Mouse (Mus musculus) frontal cortex, postnatal 25 days (tissue): ENCODE measurements around the gene Ccdc86.

ENCODE experiments used
- DNase-seq, 2 experiments: peaks; one replicate each; pipeline ENCODE4 v3.0.0; 2022; ENCODE audit warnings: low spot score in 2 of 2

The Ccdc86 gene

DNA sequence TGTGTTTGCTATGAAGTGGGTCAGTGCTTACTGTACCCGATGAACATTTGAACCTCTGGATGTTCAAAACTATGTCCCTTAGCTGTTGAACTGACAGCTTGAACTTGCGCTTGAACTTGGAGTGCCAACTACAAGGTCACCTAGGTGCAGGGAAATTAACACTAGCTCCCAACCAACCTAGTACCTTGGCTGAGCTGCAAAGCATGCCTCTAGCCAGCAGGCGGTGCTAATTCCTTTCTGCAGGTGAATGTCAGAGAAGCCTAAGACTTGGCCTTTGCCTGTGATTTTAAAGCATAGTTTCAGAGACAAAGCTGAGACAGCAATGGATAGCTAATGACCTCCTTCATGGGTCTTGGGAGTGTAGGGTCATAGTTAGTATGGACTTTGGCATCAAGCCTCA, 41.2 kb downstream of the Ccdc86 start:
- DNase-seq: peak; percentile 42 to 46

DNA sequence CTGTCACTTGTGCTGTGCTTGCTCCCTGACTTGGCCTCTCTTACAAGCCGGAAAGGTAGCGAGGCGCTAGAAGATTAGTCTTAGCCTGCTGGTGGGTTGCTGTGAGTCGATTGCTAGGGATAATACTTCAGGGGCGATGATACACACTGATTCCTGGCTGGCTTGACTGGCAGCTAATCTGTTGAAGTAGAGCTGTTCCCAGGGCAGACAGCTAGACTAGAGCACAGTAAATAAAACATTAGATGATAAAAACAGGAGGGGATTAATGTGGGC, 43.4 kb downstream of the Ccdc86 start:
- DNase-seq: no peak

DNA sequence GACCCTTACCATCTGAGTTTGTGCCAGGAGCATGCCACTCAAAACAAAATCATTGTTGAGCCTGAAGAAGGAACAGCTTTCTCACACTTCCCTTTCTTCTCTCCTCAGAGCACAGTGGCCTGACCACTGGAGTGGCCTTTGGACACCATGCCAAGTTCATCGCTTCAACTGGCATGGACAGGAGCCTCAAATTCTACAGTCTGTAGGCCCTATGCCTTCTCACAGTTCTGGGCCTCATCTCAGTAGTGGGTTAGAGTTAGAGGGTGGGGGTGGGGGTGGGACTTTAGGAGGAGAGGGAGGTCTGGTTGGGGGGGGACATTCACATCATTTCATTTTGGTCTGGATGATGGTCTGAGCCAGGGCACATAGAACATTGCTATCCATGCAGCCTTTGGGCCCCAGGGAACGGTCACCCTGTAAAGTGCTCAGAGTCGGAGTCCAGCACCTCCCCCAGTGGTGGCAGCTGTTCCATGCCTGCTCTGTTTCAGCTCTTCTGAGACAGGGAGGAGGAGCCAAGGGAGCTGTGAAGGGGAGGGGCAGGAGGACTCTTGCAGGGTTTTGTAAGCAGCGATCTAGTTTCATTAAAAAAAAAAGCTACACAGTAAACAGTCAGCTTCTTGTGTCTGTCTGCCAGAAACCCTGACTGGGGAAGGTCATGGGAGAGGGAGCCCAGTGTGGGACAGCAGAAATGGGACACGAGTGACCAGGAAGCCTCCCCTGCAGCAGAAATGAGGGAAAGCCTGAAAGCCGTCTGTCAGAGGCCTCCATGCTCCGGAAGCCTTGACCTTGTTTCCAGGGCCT, 43.9 kb downstream of the Ccdc86 start:
- peak in 1 of 2 experiments; percentile 38 for DNase-seq

DNA sequence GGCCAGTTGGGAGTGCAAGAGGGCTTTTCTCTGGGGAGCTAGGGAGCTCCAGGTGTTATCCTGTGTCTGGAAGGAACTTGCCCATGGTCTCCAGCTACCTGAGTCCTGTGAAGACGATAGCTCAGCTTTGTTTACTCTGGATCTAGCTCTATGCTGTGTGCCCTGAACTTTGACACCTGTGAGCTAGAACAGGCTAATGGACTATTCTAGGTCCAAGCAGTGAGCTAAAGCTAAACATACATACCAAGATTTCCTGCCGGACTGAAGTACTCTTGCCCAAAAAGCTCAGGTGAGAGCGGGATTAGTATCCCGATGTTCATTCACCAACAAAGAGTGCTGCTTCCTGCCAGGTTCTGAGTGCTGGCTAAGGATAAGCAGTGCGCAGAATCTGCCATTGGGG, 44.6 kb downstream of the Ccdc86 start:
- DNase-seq: no peak

DNA sequence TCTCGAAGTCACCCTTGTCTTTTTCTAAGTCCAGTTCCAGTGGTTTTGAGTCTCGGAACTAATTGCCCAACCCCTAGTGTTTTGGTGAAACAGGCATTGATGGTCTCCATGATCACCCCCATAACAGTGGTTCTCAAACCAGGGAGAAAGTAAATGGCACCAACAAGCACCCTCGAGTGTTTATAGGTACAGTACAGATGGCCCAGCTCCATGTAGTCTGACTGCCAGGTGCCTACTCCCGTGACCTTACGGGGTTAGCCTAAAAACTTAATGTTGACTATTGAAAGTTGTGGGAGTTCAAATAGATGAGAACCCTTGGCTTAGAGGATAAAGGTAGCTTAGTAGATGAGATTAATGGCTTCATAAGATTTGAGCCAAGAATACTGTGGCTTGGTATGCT, 48.0 kb downstream of the Ccdc86 start:
- no peak for DNase-seq

DNA sequence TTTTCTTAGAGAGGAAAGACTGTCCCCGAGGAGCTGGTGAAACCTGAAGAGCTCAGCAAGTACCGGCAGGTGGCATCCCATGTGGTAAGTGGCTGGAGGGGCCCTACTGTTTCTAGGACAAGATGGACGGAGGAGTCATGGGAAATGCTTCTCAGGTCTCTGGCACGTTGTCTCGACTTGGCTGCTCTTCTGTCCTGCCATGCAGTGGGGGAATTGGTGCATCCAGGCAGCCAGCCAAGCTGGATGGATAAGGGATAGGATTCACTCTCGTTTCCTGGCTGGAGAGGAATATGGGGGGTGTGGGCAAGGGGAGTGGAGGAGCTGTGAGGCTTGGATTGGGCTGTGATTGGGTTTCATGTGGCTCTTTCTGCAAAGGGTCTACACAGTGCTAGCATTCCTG, 48.8 kb downstream of the Ccdc86 start:
- DNase-seq: no peak

DNA sequence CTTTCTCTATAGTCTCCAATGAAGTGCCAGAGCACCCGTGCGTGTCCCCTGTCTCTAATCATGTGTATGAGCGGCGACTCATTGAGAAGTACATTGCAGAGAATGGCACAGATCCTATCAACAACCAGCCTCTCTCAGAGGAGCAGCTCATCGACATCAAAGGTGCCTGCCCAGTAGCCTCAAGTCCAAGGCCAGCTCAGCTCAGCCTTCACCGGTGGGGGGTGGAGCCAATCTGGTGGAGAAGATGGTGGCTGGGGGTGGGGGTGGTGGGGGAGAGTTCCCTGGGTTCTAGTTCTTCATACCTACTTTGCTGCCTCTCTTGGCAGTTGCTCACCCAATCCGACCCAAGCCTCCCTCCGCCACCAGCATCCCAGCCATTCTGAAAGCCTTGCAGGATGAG, 51.6 kb downstream of the Ccdc86 start:
- DNase-seq: no peak

DNA sequence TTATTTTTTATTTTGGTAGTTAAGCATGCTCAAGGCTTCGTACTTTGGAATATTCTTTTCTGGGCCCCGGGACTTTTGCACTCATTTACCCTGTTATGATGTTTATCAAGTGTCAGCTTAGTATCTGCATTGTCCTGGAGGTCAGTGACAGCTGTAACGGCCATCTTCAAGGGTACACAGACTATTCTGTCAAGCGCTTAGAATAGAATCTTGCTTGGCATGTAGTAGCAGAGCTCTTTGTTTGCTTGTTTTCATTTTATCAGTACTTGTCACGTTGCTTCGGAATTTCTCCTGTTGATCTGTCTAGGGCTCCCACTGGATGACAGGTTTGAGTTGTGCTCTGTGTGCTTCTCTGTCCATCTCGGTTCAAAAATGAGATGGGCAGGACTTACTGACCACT, 52.2 kb downstream of the Ccdc86 start:
- no peak for DNase-seq

DNA sequence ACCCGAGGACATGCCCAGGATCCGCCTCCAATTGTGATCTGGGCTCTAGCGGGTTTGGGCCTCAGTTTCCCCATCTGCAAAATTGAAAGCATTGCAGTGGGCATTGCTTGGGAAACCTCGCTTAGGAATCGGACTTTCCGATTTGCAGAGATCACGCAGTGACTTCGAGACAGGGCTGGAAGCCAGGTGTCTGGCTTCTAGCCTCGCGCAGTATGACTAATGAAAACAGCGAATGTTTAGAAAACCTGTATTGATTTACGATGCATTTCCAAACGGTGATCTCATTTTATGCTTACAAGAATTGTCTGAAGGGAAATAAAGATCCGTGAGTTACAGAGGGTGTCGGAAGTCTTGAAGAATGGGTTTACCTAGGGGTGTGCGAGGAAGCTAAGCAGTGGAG, 53.4 kb downstream of the Ccdc86 start:
- DNase-seq: no peak

DNA sequence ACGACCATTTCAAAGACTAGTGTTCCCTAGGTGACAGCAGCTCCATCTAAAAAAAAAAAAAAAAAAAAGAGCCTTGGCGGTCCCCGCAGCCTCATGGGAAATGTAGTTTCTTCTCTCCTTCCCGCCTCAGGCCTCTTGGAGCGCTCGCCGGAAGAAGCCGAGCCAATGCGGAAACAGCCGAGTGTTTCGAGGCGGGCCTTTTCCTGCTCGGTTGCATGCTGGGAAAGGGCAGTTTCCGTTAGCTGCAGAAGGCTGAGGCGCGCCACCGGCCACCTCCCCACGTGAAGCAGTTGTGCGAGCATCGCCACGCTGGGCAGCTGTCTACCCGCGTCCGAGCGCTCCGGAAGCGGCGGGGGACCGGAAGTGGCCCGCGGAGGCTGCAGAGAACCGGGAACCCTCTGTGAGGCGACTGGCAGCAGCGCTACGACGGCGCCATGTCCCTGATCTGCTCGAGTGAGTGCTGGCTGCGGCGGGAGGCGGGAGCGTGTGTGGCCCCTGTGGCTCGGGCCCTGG, 54.0 kb downstream of the Ccdc86 start, which contains the start of gene Prpf19:
Prpf19 (plus strand) TSS at position 216 of the 513 bp plus-strand sequence.
- peak; percentile 98 to 99 for DNase-seq

DNA sequence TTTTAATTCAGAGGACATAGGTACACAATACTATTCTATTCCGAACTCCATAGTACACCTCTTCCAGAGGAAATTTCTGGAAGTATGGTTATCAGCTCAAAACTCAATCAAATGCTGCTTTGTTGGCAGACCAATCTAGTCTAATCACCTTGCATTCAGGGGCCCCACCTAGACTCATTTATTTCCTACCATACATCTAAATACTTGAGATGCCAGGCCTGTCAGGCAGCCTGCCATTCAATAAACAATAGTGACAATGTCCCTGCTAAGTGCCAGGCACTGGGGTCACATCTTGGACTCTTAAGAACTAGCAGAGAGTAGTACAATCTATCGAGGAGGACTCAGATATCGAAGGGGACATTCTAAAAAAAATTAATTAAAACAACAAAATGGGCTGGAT, 56.9 kb downstream of the Ccdc86 start:
- DNase-seq: no peak
